Mouse (Mus musculus) heart, adult 18-20 months (tissue): ENCODE measurements around the gene Olfr1564. TPM values are rescaled to one million over a fixed set of nuclear protein-coding genes. Genes with fewer than 3 reads are reported as not detected.
"Not testable (repeated sequence)": the region's sequence is repeated elsewhere in the genome, so short reads cannot be mapped to it uniquely, and the experiment has no call there.

ENCODE experiments used
- DNase-seq, 2 experiments: peaks; one replicate each; pipeline ENCODE4 v3.0.0; 2021 to 2022; ENCODE audit warnings: mixed read lengths in 1 of 2
- long read RNA-seq, 2 experiments: library from polyadenylated mRNA; stranded (forward); transcript quantifications; one replicate each; pipeline ENCODE4 v2.0.0; 2021
- total RNA-seq, 2 experiments: library from RNA; stranded (reverse); gene quantifications; 2 replicates each; pipeline ENCODE4 v1.2.3; 2021

Olfr1564 gene
- total RNA-seq: under 1 TPM; 0.15 TPM
- long read RNA-seq, experiment 1: 0 reads
- long read RNA-seq, experiment 2: 0 reads

DNA sequence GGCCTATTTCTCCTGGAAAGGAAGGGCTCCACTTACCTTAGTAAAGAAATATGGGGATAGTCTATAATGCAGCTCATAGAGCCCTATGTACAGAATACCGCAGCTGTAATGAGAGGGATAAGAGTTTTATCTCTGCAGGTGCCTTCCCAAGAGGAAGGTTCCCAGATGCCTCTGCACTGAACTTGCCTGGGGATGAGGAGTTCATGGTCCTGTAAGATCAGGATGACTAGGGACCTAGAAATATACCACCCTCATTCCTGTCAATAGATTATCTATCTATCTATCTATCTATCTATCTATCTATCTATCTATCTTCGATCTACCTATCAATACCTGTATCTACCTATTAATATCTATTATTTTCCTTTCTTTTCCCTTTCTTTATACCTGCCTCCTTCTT lies at the start of gene Olfr1564:
Gene Olfr1564, minus strand, starts transcription at position 101 of the 400 bp plus-strand sequence.
- no peak for DNase-seq

DNA sequence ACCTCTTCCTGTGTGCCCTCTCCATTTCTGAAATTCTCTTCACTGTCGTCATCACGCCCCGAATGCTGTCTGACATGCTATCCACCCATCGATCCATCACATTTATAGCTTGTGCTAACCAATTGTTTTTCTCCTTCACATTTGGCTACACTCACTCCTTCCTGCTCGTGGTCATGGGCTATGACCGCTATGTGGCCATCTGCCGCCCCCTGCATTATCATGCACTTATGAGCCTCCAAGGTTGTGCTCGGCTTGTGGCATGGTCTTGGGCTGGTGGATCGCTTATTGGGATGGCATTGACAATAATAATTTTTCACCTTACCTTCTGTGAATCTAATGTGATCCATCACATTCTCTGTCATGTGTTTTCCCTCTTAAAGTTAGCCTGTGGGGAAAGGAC lies 47.4 kb upstream of the Olfr1564 start:
- DNase-seq: no peak

DNA sequence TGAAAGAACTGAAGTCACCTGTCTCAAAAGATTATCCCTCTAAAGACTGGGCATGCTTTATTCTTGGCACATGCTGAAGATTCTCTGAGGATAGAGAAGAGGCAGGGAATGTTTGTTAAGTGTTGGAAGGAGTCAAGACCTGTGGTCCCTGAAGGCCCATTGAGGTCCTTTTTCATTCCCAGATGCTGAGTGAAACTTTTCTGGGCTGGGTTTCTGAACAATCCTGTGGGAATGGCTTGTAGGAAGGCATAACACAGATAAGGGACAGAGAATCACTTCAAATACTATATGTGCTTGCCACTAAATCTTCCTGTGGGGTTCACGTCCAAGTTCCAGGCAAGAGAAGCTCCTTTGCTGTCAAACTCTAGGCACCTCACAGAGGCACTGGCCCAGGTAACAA lies 42.9 kb upstream of the Olfr1564 start, which contains the start of gene Olfr63:
Gene Olfr63, plus strand, starts transcription at position 301 of the 400 bp plus-strand sequence.
- DNase-seq: no peak

DNA sequence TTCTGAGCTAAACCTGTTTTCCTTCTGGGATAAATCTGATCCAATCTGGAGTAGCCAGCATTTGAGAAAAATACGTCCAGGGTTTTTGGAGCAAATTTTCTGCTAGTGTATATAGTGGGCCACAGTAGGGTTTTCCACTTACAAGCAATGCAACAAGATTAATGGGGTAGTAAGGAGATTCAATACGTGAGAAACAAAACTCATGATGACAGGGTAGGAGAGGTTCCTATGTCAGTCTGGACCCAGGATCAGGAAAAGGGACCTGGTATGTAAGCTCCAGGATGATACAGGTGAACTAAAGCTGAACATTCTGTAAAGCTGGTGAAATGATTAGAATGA lies 33.8 kb upstream of the Olfr1564 start:
- DNase-seq: not testable (repeated sequence)

DNA sequence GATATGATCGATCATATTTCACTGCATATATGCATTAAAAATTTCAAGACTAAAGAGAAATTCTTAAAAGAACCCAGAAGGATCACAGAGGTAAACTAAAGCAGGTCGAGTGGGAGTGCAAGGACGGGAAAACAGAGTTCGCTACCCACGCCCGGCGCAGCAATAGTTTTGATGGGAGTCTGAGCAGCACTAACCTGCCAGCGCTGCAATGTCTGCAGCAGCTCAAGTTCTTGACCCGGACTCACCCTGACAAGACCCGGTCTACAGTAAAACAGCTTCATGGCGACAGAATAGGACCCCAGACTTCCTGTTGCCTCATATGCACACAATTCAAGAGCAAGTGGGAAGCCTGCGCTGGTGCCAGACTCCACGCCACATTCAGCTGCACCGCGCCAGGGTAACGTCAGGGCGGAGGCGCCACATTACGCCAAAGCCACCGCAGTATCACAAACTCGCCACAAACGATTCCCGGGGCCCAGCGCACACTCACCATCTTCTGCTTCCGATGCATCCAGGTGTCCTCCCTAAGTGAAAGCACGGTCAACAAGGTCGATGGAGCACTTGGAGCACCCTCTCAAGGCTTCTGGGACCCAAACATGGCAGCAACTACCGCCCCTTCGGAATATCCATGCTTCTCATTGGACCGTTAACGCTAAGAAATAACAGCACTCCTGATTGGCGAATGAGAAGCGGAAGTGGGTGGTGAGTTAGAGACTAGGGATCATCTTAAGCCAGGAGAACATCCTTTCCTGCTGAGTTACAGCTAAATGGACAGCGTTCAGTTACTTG lies 33.2 kb upstream of the Olfr1564 start, which contains the start of gene Zfp955a:
Gene Zfp955a, minus strand, starts transcription at position 616 of the 789 bp plus-strand sequence.
- not testable (repeated sequence) for DNase-seq

DNA sequence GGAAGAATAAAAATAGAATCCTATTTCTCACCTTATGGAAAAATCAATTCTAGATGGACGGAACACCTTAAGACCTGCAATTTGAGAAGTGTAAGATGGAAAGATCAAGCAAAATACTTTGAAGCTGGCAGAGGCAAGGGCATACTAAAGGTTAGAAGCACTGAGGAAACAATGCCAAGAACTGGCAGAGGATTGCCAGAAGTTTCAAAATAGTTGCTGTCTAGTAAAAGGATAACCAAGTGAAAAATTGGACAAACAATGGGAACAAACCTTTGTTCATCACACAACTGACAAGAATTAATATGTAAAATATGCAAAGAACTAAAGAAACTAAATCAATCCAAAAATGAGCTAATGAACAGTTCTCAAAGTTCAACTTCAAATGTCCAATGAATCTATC lies 15.2 kb upstream of the Olfr1564 start:
- DNase-seq: not testable (repeated sequence)

DNA sequence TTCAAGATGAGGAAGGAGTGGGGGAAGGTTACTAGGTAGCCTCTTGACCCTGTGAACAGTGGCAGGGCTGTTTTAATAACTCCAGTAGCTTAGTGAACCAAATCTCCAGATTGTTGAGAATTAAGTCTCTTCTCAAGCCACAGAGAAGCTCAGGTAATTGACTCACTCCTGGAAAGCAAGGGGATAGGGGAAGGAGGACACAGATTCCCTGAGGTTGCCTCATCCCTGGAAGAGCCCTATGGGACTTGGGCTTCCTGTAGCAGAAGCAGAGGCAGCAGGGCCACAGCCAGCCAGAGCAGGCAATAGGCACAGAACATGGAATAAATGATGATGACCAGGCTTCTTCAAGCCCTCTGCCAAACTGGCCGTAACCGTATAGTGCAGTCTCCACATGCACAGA lies 30.5 kb downstream of the Olfr1564 start, which contains the start of gene Olfr239:
Gene Olfr239, plus strand, starts transcription at position 301 of the 400 bp plus-strand sequence.
- DNase-seq: not testable (repeated sequence)

DNA sequence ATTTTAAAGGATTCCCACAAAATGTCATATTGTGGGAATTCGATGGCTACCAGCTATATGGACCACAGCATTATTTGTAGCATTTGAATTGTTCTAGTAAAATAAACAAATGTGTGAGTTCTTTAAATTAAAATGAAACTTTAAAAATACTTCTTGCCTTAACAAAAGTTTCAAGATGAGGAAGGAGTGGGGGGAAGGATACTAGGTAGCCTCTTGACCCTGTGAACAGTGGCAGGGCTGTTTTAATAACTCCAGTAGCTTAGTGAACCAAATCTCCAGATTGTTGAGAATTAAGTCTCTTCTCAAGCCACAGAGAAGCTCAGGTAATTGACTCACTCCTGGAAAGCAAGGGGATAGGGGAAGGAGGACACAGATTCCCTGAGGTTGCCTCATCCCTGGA lies 53.3 kb downstream of the Olfr1564 start, which contains the start of gene Olfr55:
Gene Olfr55, plus strand, starts transcription at position 301 of the 400 bp plus-strand sequence.
- DNase-seq: not testable (repeated sequence)

Other genes starting within 250 kb of the Olfr1564 start
- gene Zfp952, start 228.6 kb downstream of the Olfr1564 start, total RNA-seq: 1 to 10 TPM; 6.0 to 6.5 TPM
- gene Zfp763, start 188.3 kb downstream of the Olfr1564 start, total RNA-seq: 1 to 10 TPM; 2.0 to 2.8 TPM
- gene 4921501E09Rik, start 153.6 kb downstream of the Olfr1564 start, total RNA-seq: not detected
- 1 to 10 TPM; 5.1 to 5.6 TPM for gene Zfp563, start 132.4 kb downstream of the Olfr1564 start, total RNA-seq
- under 1 TPM in 1 of 2 experiments, not detected in 1; 0.07 TPM for gene Morc2b, start 82.0 kb downstream of the Olfr1564 start, total RNA-seq
- gene Olfr55, start 53.2 kb downstream of the Olfr1564 start, total RNA-seq: not detected
- not detected for gene Olfr239, start 30.4 kb downstream of the Olfr1564 start, total RNA-seq
- gene Zfp955a, start 33.5 kb upstream of the Olfr1564 start, total RNA-seq: 1 to 10 TPM; 7.7 to 9.9 TPM
- gene Olfr63, start 43.0 kb upstream of the Olfr1564 start, total RNA-seq: not detected
- gene Zfp955b, start 67.9 kb upstream of the Olfr1564 start, total RNA-seq: 1 to 10 TPM; 9.1 to 9.4 TPM
- gene Zfp81, start 137.2 kb upstream of the Olfr1564 start, total RNA-seq: 1 to 10 TPM; 4.9 to 5.0 TPM
- 1 to 10 TPM; 2.5 to 5.4 TPM for gene Zfp101, start 173.0 kb upstream of the Olfr1564 start, total RNA-seq
- not detected for gene Actl9, start 211.2 kb upstream of the Olfr1564 start, total RNA-seq